Mouse (Mus musculus) lung, postnatal 0 days (tissue): ENCODE measurements around the gene Zfp398. TPM values are rescaled to one million over a fixed set of nuclear protein-coding genes. Genes with fewer than 3 reads are reported as not detected.
"Not testable (repeated sequence)": the region's sequence is repeated elsewhere in the genome, so short reads cannot be mapped to it uniquely, and the experiment has no call there.

Experiments
- ATAC-seq: fragments of 200-750 bp; cut with Nextera tagmentation; 2 replicates; pipeline ENCODE4 v1.8.0; 2017; ENCODE audit warnings: moderate library complexity
- DNase-seq: peaks from one replicate; pipeline ENCODE4 v3.0.0-alpha.2; 2016; ENCODE audit warnings: low spot score
- H3K27ac ChIP-seq: fragments of 300-500 bp; sonication (generic); 2 replicates; pipeline ENCODE4 v1.5.1; 2014; ENCODE audit warnings: antibody characterized with exemption, mild to moderate bottlenecking, low read length, mixed read lengths
- H3K27me3 ChIP-seq: fragments of 300-500 bp; sonication (generic); replicated peaks from 2 replicates; pipeline ENCODE4 v1.6.1; 2014; ENCODE audit warnings: low read length, mixed read lengths; ENCODE audit not compliant: insufficient read depth
- H3K36me3 ChIP-seq: fragments of 300-500 bp; sonication (generic); 2 replicates; pipeline ENCODE4 v1.6.1; 2014; ENCODE audit warnings: low read length, mixed read lengths; ENCODE audit not compliant: insufficient read depth
- H3K4me1 ChIP-seq: fragments of 300-500 bp; sonication (generic); 2 replicates; pipeline ENCODE4 v1.6.1; 2014; ENCODE audit warnings: antibody characterized with exemption, low read depth, low read length, mixed read lengths; ENCODE audit not compliant: insufficient read depth
- H3K4me2 ChIP-seq: fragments of 300-500 bp; sonication (generic); replicated peaks from 2 replicates; pipeline ENCODE4 v1.6.1; 2014; ENCODE audit warnings: low read depth, mild to moderate bottlenecking, low read length, moderate library complexity, mixed read lengths
- H3K4me3 ChIP-seq: fragments of 300-500 bp; sonication (generic); 2 replicates; pipeline ENCODE4 v1.5.1; 2014; ENCODE audit warnings: low read depth, low read length
- H3K9ac ChIP-seq: fragments of 300-500 bp; sonication (generic); replicated peaks from 2 replicates; pipeline ENCODE4 v1.6.1; 2014; ENCODE audit warnings: low read depth, mild to moderate bottlenecking
- H3K9me3 ChIP-seq: fragments of 300-500 bp; sonication (generic); 2 replicates; pipeline ENCODE4 v1.6.1; 2016; ENCODE audit warnings: low read length, mixed read lengths
- CTCF ChIP-seq: IDR thresholded peaks from 2 replicates; pipeline ENCODE4 v1.5.1; 2016; ENCODE audit warnings: antibody characterized with exemption, mild to moderate bottlenecking
- EP300 ChIP-seq: IDR thresholded peaks from 2 replicates; pipeline ENCODE4 v1.6.1; 2016; ENCODE audit warnings: antibody characterized with exemption, mild to moderate bottlenecking, control low read depth
- WGBS: fragments of 180-500 bp; shearing (Covaris S2); extraction: QIAGEN DNeasy Blood & Tissue Kit; methylation state at CpG from one replicate; pipeline ENCODE4 v1.1.7; 2014; 5-methylcytosine and 5-hydroxymethylcytosine counted together
- polyA plus RNA-seq: library from polyadenylated mRNA; unstranded; fragments of >200 nt; fragmentation: Nextera tagmentation; extraction: Ambion mirVana; gene quantifications from 2 replicates; pipeline ENCODE4 v1.2.1, GENCODE M21; 2015

The Zfp398 gene
- polyA plus RNA-seq, 1 experiment from 2014 or later: 4.7 TPM

DNA sequence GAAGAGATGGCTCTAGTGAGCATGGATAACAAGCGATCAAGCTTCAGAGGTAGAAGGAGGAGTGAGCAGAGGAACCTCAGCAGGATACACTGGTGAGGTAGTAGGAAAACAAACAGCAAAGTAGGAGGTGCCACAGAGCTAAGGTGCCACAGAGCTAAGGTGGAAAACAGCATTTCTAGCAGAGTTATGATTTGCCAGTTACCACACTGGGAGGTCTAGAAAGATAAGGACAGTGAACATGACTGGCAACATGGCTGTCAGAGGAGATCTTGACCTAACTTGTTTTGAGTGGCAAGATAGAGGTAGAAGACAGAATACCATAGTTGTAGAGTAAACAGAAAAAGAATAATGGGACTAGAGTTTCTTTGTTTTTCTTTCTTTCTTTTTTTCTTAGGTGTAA lies 6.9 kb downstream of the Zfp398 start:
- H3K36me3 ChIP-seq: no peaks in the 10 kb centered on the region
- TF ChIP-seq CTCF (no peak), EP300 (no peak)
- no peaks in the 10 kb centered on the region; the same call in 1 of the 2 replicates for H3K4me1 ChIP-seq
- H3K27ac ChIP-seq: no peak overlapping the region
- ATAC-seq: no peak
- H3K9me3 ChIP-seq: no peaks in the 10 kb centered on the region
- H3K9ac ChIP-seq: no peak overlapping the region
- no peaks in the 10 kb centered on the region for H3K27me3 ChIP-seq
- DNase-seq: no peak
- no peak overlapping the region for H3K4me2 ChIP-seq
- no peak overlapping the region for H3K4me3 ChIP-seq
- 96% methylated on average over 1 of the region's 1 CpGs for WGBS

DNA sequence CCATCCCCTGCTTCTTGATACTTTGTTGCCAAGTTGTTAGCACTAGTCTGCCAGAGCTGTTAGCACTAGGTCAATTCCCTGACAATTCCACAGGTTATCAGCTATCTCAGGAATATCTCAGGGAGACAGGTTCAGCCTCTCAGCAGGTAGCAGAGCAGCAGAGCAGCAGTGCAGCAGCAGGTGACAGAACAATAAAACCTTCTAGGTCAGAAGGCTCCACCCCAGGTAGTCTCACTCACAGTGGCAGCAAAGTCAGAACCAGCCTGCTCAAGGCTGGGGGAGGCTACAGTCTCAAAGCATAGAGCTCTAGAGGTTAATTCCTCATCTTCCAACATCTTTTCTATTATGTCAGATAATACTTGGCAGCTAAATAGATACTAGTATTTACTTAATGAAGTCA lies 10.3 kb downstream of the Zfp398 start:
- H3K27me3 ChIP-seq: no peaks in the 10 kb centered on the region
- H3K27ac ChIP-seq: no peak overlapping the region
- H3K9me3 ChIP-seq: no peaks in the 10 kb centered on the region
- H3K4me3 ChIP-seq: no peak overlapping the region
- TF ChIP-seq EP300: no peak
- TF ChIP-seq CTCF: no peak
- H3K4me1 ChIP-seq: no peaks in the 10 kb centered on the region
- no peak overlapping the region for H3K4me2 ChIP-seq
- ATAC-seq (no peak), DNase-seq (no peak)
- no peak overlapping the region for H3K9ac ChIP-seq
- no peaks in the 10 kb centered on the region for H3K36me3 ChIP-seq

DNA sequence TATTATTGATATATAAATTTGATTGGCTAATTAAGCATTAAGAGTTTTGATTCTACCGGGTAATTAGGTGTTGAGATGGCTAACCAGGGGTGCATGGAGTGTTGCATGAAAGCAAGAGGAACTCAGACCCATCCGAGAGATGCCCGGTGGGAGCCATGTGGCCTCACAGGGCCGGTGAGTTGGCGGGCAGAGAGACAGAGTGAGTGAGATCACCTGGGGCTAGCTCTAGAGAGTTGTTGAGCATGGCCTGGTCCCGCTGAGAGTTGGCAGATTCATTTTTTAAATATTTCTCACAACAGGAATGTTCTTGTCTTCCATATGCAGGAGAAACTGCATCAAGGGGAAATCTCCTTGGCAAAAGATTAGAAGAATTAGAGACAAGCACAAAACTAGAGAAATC lies 21.8 kb downstream of the Zfp398 start:
- TF ChIP-seq EP300: no peak
- no peak for TF ChIP-seq CTCF
- no peaks in the 10 kb centered on the region for H3K9me3 ChIP-seq
- no peaks in the 10 kb centered on the region for H3K27me3 ChIP-seq
- no peak overlapping the region for H3K4me2 ChIP-seq
- H3K27ac ChIP-seq: no peak overlapping the region
- ATAC-seq: no peak
- 91% methylated on average over 6 of the region's 6 CpGs for WGBS
- no peak overlapping the region for H3K4me3 ChIP-seq
- peaks cover 10% of the 10 kb centered on the region; the same call in 1 of the 2 replicates for H3K36me3 ChIP-seq
- no peak for DNase-seq
- H3K4me1 ChIP-seq: no peaks in the 10 kb centered on the region
- H3K9ac ChIP-seq: no peak overlapping the region

DNA sequence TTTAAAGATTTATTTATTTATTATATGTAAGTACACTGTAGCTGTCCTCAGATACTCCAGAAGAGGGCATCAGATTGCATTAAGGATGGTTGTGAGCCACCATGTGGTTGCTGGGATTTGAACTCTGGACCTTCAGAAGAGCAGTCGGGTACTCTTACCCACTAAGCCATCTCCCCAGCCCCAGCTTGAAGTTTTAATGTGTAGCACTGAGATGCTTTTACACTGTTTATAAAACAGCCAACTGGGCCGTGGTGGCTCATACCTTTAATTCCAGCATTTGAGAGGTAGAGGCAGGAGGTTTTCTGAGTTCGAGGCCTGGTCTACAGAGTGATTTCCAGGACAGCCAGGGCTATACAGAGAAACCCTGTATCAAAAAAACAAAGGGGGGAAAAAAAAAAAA lies 22.3 kb downstream of the Zfp398 start:
- not testable (repeated sequence) for H3K27ac ChIP-seq, H3K4me1 ChIP-seq, H3K27me3 ChIP-seq, H3K4me3 ChIP-seq, H3K36me3 ChIP-seq, H3K9ac ChIP-seq, H3K4me2 ChIP-seq, ATAC-seq, DNase-seq, H3K9me3 ChIP-seq
- WGBS: 91% methylated on average over 3 of the region's 3 CpGs

DNA sequence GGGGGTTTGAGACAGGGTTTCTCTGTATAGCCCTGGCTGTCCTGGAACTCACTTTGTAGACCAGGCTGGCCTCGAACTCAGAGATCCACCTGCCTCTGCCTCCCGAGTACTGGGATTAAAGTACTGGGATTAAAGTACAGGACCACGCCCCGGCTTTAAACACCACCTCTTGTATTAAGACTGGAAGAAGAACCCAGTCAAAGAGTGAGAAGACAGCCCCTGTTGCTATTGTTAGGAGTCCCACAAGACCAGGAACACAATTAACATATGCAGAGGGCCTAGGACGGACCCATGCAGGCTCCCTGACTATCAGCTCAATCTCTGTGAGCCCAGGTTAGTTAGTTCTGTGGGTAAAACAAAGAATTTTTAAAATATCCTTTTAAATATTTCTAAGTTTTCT lies 36.8 kb downstream of the Zfp398 start:
- H3K4me1 ChIP-seq: no peaks in the 10 kb centered on the region
- no peaks in the 10 kb centered on the region for H3K27me3 ChIP-seq
- no peak overlapping the region for H3K27ac ChIP-seq
- H3K4me3 ChIP-seq: no peak overlapping the region
- no peaks in the 10 kb centered on the region for H3K36me3 ChIP-seq
- no peak for ATAC-seq
- no peak for DNase-seq
- no peak overlapping the region for H3K9ac ChIP-seq
- TF ChIP-seq EP300: no peak
- TF ChIP-seq CTCF: no peak
- 91% methylated on average over 5 of the region's 5 CpGs for WGBS
- H3K9me3 ChIP-seq: no peaks in the 10 kb centered on the region
- no peak overlapping the region for H3K4me2 ChIP-seq

DNA sequence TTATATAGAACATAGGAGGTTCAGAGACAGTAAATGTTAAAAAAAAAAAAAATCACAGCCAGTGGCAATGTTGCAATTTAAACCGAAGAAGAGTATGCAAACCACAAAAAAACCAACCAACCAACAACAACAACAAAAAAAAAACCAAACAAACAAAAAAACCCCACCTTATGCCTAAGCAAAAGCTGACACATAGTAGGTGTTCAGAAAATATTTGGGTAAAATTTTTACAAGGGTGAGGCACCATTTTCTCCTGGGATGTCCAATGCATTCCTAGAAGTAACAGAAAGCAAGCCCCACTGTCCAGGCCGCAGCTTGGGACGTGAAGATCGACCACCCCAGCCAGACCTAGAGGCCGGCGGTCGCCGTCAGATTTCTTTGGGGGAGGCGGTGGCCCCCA lies 41.6 kb downstream of the Zfp398 start, which contains the start of gene Zfp282:
Gene Zfp282, plus strand, starts transcription at position 147 of the 400 bp plus-strand sequence.
- Histone ChIP-seq H3K4me2 (peak within 1 kb of the TSS; percentile 76), H3K27me3 (no peaks in the 10 kb centered on the region), H3K27ac (peak within 1 kb of the TSS; percentile 95), H3K4me3 (peak within 1 kb of the TSS; percentile 92), H3K9ac (peak within 1 kb of the TSS; percentile 95), H3K9me3 (no peaks in the 10 kb centered on the region), H3K4me1 (peaks cover 14% of the 10 kb centered on the region; the same call in 1 of the 2 replicates), H3K36me3 (peaks cover 8% of the 10 kb centered on the region; the same call in 1 of the 2 replicates)
- ATAC-seq: no peak
- TF ChIP-seq EP300 (no peak; the same call in 1 of the 2 replicates), CTCF (no peak)
- DNase-seq: no peak
- WGBS: 4% methylated on average over 9 of the region's 9 CpGs
